Mouse (Mus musculus): ENCODE data around the gene Camk1g. TPM values are rescaled to one million over a fixed set of nuclear protein-coding genes. Genes with fewer than 3 reads are reported as not detected.

Gene Camk1g
- total RNA-seq, 2 experiments from 2014 or later, result 0.13 TPM; not detected in 1

DNA sequence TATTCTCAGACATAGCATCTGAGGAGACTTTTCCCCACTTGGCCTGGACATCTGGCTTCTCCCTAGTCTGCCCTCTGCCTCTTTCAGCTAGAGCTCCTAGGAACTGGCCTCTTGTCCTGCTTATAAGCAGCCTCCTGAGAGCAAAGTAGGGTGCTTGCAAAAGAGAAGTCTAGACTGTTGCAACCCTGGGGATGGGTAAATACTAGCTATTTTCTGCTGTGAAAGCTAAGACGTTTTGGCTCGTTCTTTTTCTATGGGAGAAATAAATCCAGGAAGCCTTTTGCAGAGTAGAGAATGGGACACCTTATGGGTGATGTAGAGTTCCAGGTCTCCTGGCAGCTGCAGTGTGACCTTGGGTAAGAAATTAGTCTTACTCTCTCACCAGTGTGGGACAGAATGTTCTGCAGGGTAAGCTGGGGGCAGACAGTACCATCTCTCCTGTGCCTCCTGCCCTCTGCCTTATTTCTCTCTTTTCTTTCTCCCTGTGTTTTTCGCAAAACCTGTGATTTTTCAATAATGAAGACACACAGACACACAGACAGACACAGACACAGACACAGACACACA, 59.5 kb downstream of the Camk1g start:
- DNase-seq, result no peak
- intact Hi-C loops (cut with DNase I), result no loop called here

DNA sequence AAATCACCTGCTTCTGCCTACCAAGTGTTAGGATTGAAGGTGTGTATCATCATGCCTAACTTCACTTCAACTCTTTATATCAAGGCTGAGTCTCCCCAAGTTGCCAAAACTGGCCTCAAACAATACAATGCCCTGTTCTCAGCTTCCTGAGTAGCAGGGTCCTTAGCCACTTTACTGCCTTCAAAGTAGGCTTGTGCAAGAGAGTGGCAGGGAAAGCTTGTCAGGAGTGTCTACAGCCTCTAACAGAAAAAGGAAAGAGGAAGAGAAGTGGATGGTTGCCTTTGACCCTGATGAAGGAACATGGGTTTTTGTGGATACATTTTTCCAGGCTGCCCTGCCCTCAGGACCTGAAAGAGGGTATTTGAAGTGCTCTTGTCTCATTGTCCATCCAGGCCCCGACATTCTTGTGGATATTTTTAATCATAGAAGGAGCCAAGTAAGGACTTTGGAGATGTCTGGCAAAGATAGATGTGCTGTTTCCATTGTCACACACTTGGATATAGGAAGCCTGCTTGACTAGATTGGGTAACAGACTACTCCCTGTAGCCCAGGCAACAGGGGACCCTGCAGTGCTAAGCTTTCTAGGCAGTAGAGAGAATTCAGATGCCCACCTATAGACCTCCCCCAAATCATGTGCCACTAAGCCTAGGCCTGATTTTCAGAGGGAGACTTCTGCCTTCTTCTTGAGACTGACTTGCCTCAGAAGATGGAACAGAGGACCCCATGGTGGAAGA, 60.1 kb downstream of the Camk1g start:
- intact Hi-C loops (cut with DNase I), result no loop called here
- DNase-seq, result no peak

DNA sequence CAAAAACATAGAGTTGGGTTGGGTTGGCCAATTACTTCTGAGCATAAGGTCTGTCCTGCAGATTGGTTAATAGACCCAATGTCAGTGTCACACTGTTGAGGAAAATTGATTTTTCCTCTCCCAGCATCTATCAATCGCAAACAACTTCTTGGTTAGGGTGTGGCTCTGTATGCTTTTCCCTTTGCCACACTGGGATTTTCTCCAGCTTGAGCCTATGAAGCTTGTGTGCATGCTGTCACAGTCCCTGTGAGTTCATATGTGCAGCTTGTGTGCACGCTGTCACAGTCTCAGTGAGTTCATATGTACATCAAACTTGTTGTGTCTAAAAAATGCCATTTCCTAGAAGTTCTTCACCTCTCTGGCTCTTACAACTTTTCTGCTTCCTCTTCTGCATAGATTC, 63.3 kb downstream of the Camk1g start:
- intact Hi-C loops (cut with DNase I), result no loop called here
- no peak for DNase-seq

DNA sequence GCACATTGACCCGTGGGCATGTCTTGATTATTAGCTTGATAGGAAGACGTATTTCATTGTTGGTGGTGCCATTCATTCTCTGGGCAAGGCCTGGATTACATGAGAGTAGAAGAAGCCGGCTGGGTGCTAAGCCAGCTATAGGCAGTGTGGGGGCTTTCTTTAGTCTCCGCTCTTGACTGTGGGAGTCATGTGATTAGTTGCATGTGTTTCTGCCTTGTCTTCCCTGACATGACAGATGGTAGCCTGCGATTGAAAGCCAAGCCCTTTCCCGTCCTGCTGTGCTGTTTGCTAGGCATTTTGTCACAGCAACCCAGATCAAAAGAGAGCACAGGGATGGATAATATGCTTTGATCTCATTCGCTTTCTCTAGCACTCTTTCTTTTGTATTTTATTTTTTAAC, 64.7 kb downstream of the Camk1g start:
- DNase-seq, result no peak
- intact Hi-C loops (cut with DNase I), result no loop called here

DNA sequence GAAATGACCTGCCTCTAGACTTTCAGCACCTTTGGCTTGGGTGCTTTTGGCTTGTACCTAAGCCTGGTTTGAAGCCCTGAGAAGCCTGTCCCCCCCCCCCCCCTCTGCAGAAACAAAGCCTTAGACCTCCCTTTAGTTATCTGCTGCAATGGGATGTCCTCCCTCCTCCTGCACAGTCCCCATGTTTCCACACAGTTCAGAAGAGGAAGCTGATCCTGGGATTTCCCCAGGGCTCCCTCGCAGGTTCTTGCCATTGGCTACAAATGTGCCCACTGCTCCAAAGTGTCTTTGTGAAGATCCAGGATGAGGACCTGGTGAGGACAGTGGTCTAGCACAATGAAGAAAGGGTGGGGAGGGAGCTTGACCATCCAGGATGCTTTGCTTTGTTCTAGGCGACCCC, 67.0 kb downstream of the Camk1g start:
- intact Hi-C loops (cut with DNase I), result no loop called here
- DNase-seq, result no peak

DNA sequence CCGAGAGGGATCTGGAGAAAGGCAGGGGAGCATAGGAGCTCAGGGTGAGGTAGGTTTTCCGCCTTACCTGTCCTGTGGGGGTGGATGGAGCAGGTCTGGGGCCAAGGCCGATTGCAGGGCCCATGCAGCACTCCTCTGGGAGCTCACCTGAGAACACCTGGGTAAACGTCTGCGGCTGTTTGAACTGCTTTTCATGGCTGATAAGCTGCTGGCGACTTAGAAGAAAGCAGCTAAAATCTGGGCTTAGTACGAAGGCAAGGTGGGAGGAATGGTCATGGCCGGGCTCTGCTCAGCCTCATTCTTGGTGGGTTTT, 68.0 kb downstream of the Camk1g start:
- no peak for DNase-seq
- intact Hi-C loops (cut with DNase I), result no loop called here

DNA sequence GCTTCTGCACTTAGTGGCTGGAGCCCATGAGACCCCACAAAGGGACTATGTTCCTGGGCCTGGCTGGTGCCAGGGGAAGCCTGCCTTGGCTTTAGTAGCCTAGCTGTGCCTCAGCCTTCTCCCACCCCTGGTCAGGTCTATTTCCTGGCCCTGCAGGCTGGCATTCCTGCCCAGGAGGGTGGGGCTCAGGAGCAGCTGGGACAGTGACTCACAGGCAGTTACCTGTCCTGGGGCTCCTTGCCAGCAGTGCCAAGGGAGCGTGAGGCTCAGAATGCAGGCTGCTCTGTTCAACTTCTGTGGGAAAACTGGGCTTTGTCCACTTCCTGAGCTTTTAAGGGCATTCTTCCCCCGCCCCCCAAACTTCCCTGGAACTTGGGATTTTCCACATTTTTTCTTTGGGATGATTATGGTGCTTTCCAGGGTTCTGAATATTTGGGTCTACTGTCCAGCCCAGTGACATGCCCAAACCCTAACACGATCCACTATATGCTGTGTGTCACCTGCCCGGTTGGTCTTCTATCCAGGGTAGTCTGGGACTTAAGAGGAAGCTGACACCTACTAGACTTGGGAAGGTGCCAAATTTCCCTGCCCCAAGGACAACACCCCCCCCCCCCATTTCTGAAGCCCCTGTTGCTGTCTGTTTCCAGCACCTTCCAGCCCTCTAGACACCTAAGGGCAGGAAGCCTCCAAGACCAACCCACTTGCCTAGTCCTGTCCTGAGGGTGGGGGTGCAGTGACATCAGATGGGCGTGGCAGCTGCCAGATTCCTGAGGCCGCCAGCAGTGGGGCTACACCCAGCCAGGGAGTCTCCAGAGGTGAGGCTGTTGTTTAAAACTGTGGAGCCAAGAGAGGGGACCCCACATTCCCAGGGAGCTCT, 68.6 kb downstream of the Camk1g start:
- intact Hi-C loops (cut with DNase I), result no loop called here
- no peak for DNase-seq

DNA sequence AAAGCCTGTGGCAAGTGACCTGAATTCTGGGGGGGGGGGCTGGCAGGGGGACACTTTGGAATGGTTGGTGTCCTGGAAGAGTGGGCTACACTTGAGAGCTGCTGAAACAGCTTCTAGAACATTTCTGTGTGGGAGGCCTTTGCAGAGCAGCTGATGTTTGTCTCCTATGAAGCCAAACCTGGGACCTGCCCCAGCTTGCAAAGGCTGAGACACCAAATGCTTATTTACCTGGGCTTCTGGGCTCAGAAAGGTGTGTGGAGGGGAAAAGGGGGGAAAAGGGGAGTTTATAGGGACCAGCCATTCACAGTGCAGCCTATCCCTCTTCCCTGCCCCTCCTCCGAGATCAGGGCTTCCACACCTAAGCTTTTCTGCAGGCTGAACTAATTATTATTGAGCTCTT, 70.1 kb downstream of the Camk1g start:
- no peak for DNase-seq
- intact Hi-C loops (cut with DNase I), result no loop called here

DNA sequence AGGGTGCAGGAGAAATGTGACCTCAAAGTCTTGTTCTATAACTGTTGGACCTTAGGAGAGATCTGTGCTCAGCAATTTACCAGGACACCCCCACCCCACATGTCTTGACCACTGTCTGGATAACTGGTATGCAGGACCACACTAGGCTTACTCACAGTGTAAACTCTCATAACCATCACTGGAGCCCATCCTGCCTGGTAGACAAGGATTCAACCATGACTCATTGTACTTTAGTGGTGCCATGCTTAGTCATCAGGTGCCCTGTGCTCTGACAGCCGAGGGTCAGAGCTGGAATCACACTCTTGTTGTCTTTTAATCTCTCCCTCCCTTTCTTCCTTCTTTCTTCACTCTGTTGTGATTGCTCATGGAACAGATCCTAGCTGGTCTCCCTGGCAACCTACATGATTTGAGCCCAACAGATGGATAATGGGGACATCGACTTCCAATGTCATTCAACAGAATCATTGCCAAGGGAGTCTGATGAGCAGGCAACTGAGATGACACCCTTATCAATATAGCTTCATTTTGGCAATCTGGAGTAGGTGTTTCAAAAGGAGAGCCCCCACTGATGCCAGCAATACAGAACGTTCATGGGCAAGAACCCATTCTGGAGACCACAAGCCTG, 71.8 kb downstream of the Camk1g start:
- intact Hi-C loops (cut with DNase I), result no loop called here
- no peak for DNase-seq

Other genes with a start within 250 kb of the Camk1g start
- gene Diexf, start 240.0 kb downstream of the Camk1g start, total RNA-seq (2021), result 1 to 10 TPM; 6.0 to 7.6 TPM
- under 1 TPM; 0.41 to 0.54 TPM for gene Irf6, start 217.2 kb downstream of the Camk1g start, total RNA-seq (2021)
- gene A130010J15Rik, start 202.3 kb downstream of the Camk1g start, total RNA-seq (2021), result 1 to 10 TPM; 2.2 to 3.6 TPM
- 1 to 10 TPM; 1.1 to 2.9 TPM for gene Traf3ip3, start 168.6 kb downstream of the Camk1g start, total RNA-seq (2021)
- gene Lamb3, start 162.6 kb downstream of the Camk1g start, total RNA-seq (2021), result 1 to 10 TPM; 1.9 to 2.6 TPM
- 1 to 10 TPM; 6.0 to 7.5 TPM for gene Hsd11b1, start 106.2 kb downstream of the Camk1g start, total RNA-seq (2021)
- 10 to 100 TPM; 13.2 to 15.9 TPM for gene G0s2, start 97.1 kb downstream of the Camk1g start, total RNA-seq (2021)